Mouse (Mus musculus) forebrain, embryonic 14.5 days (tissue): ENCODE data around the gene Entpd2. TPM values are rescaled to one million over a fixed set of nuclear protein-coding genes. Genes with fewer than 3 reads are reported as not detected.

Experiments
- ATAC-seq: fragments of 200-750 bp; cut with Nextera tagmentation; 2 replicates; pipeline ENCODE4 v1.8.0; 2017; ENCODE audit warnings: mild to moderate bottlenecking, moderate library complexity
- DNase-seq: peaks from one replicate; pipeline ENCODE4 v3.0.0-alpha.2; 2015; ENCODE audit warnings: low spot score
- H3K27ac ChIP-seq: fragments of 300-500 bp; sonication (generic); 2 replicates; pipeline ENCODE4 v1.5.1; 2014; ENCODE audit warnings: low read depth, mild to moderate bottlenecking, control low read depth, low read length, moderate library complexity
- H3K27me3 ChIP-seq: fragments of 300-500 bp; sonication (generic); replicated peaks from 2 replicates; pipeline ENCODE4 v1.6.1; 2014; ENCODE audit warnings: low read length, control low read depth, mixed read lengths; ENCODE audit not compliant: control insufficient read depth, insufficient read depth
- H3K36me3 ChIP-seq: fragments of 300-500 bp; sonication (generic); 2 replicates; pipeline ENCODE4 v1.6.1; 2014; ENCODE audit warnings: low read length, control low read depth; ENCODE audit not compliant: control insufficient read depth, insufficient read depth
- H3K4me1 ChIP-seq: fragments of 300-500 bp; sonication (generic); 2 replicates; pipeline ENCODE4 v1.6.1; 2014; ENCODE audit warnings: antibody characterized with exemption, low read length, control low read depth; ENCODE audit not compliant: control insufficient read depth, insufficient read depth
- H3K4me2 ChIP-seq: fragments of 300-500 bp; sonication (generic); 2 replicates; pipeline ENCODE4 v1.6.1; 2014; ENCODE audit warnings: mild to moderate bottlenecking, control low read depth, low read length
- H3K4me3 ChIP-seq: fragments of 300-500 bp; sonication (generic); 2 replicates; pipeline ENCODE4 v1.5.1; 2014; ENCODE audit warnings: low read depth, low read length, control low read depth
- H3K9ac ChIP-seq: fragments of 300-500 bp; sonication (generic); 2 replicates; pipeline ENCODE4 v1.6.1; 2014; ENCODE audit warnings: mild to moderate bottlenecking, low read length, control low read depth, moderate library complexity
- H3K9me3 ChIP-seq: fragments of 300-500 bp; sonication (generic); replicated peaks from 2 replicates; pipeline ENCODE4 v1.6.1; 2016; ENCODE audit warnings: low read length, control low read depth, mixed read lengths; ENCODE audit not compliant: control insufficient read depth
- WGBS: fragments of 180-500 bp; shearing (Covaris S2); extraction: QIAGEN DNeasy Blood & Tissue Kit; methylation state at CpG from one replicate; pipeline ENCODE4 v1.1.7; 2014; 5-methylcytosine and 5-hydroxymethylcytosine counted together
- polyA plus RNA-seq: library from polyadenylated mRNA; unstranded; fragments of >200 nt; fragmentation: Nextera tagmentation; extraction: Ambion mirVana; gene quantifications from 2 replicates; pipeline ENCODE4 v1.2.1, GENCODE M21; 2014

The Entpd2 gene
- polyA plus RNA-seq, 1 experiment from 2014 or later: 1.9 TPM

- Histone ChIP-seq H3K27ac (no peak overlapping the region), H3K9ac (no peak overlapping the region), H3K27me3 (no peaks in the 10 kb centered on the region), H3K4me2 (no peak overlapping the region), H3K36me3 (peaks cover 32% of the 10 kb centered on the region), H3K9me3 (no peaks in the 10 kb centered on the region), H3K4me3 (no peak overlapping the region), H3K4me1 (peaks cover 10% of the 10 kb centered on the region)
- ATAC-seq (no peak), DNase-seq (peak; percentile 71)
- WGBS: 67% methylated on average over 4 of the region's 4 CpGs
Observed at GRCm38 (mm10) chr2:25376589-25376988, 19.1 kb upstream of the Entpd2 start.

GRCm38 (mm10) chr2:25384492-25384891, 11.2 kb upstream of the Entpd2 start:
- Histone ChIP-seq H3K27me3 (no peaks in the 10 kb centered on the region), H3K9me3 (no peaks in the 10 kb centered on the region), H3K4me2 (no peak overlapping the region), H3K9ac (no peak overlapping the region), H3K36me3 (no peaks in the 10 kb centered on the region), H3K4me1 (no peaks in the 10 kb centered on the region), H3K27ac (no peak overlapping the region), H3K4me3 (no peak overlapping the region)
- 88% methylated on average over 5 of the region's 5 CpGs for WGBS
- DNase-seq (no peak), ATAC-seq (no peak)

- DNase-seq (no peak), ATAC-seq (no peak)
- H3K36me3 ChIP-seq: no peaks in the 10 kb centered on the region
- no peak overlapping the region for H3K9ac ChIP-seq
- H3K4me3 ChIP-seq: no peak overlapping the region
- no peak overlapping the region for H3K27ac ChIP-seq
- H3K4me2 ChIP-seq: no peak overlapping the region
- peaks cover 15% of the 10 kb centered on the region for H3K27me3 ChIP-seq
- peaks cover 8% of the 10 kb centered on the region for H3K4me1 ChIP-seq
- 80% methylated on average over 5 of the region's 5 CpGs for whole genome bisulfite sequencing
- H3K9me3 ChIP-seq: no peaks in the 10 kb centered on the region
Observed at GRCm38 (mm10) chr2:25391266-25391665, 4.4 kb upstream of the Entpd2 start.

GRCm38 (mm10) chr2:25394281-25395221, 1.1 kb upstream of the Entpd2 start:
- 15% methylated on average over 3 of the region's 3 CpGs for WGBS

GRCm38 (mm10) chr2:25396597-25396983, 916 bp downstream of the Entpd2 start:
- Histone ChIP-seq H3K27me3 (peaks cover 51% of the 10 kb centered on the region), H3K4me2 (peak overlapping the region; percentile 56; the same call in 1 of the 2 replicates), H3K4me3 (no peak overlapping the region), H3K27ac (no peak overlapping the region), H3K36me3 (no peaks in the 10 kb centered on the region), H3K4me1 (peaks cover 8% of the 10 kb centered on the region), H3K9ac (no peak overlapping the region), H3K9me3 (no peaks in the 10 kb centered on the region)
- ATAC-seq (no peak), DNase-seq (no peak)
- WGBS: 32% methylated on average over 3 of the region's 3 CpGs

More at GRCm38 (mm10) chr2:25394281-25395221, 1.1 kb upstream of the Entpd2 start:
- H3K9me3 ChIP-seq: no peaks in the 10 kb centered on the region
- H3K27me3 ChIP-seq: peaks cover 40% of the 10 kb centered on the region
- no peaks in the 10 kb centered on the region for H3K36me3 ChIP-seq
- no peak overlapping the region for H3K9ac ChIP-seq
- peaks cover 8% of the 10 kb centered on the region for H3K4me1 ChIP-seq
- DNase-seq (peak; percentile 71), ATAC-seq (peak; percentile 47; the same call in 1 of the 2 replicates)
- H3K4me3 ChIP-seq: no peak overlapping the region
- no peak overlapping the region for H3K27ac ChIP-seq
- H3K4me2 ChIP-seq: no peak overlapping the region

- no peak overlapping the region for H3K4me3 ChIP-seq
- WGBS: 65% methylated on average over 1 of the region's 1 CpGs
- ATAC-seq (no peak), DNase-seq (no peak)
- peaks cover 51% of the 10 kb centered on the region for H3K27me3 ChIP-seq
- H3K4me1 ChIP-seq: peaks cover 8% of the 10 kb centered on the region
- no peak overlapping the region for H3K9ac ChIP-seq
- no peaks in the 10 kb centered on the region for H3K9me3 ChIP-seq
- H3K36me3 ChIP-seq: no peaks in the 10 kb centered on the region
- H3K4me2 ChIP-seq: no peak overlapping the region
- no peak overlapping the region for H3K27ac ChIP-seq
Observed at GRCm38 (mm10) chr2:25397010-25397409, 1.3 kb downstream of the Entpd2 start.

GRCm38 (mm10) chr2:25398065-25398464, 2.4 kb downstream of the Entpd2 start:
- peaks cover 51% of the 10 kb centered on the region for H3K27me3 ChIP-seq
- WGBS: 95% methylated on average over 7 of the region's 7 CpGs
- H3K9ac ChIP-seq: no peak overlapping the region
- H3K36me3 ChIP-seq: no peaks in the 10 kb centered on the region
- DNase-seq (no peak), ATAC-seq (no peak)
- no peak overlapping the region for H3K4me3 ChIP-seq
- H3K9me3 ChIP-seq: no peaks in the 10 kb centered on the region
- peaks cover 8% of the 10 kb centered on the region for H3K4me1 ChIP-seq
- H3K4me2 ChIP-seq: no peak overlapping the region
- no peak overlapping the region for H3K27ac ChIP-seq

GRCm38 (mm10) chr2:25399051-25399450, 3.4 kb downstream of the Entpd2 start, which contains the start of gene Npdc1:
Gene Npdc1 (plus strand): TSS chr2:25399351.
- Histone ChIP-seq H3K27me3 (peaks cover 51% of the 10 kb centered on the region), H3K27ac (no peak within 1 kb of the TSS), H3K9me3 (no peaks in the 10 kb centered on the region), H3K36me3 (no peaks in the 10 kb centered on the region), H3K4me1 (peaks cover 10% of the 10 kb centered on the region), H3K4me2 (no peak within 1 kb of the TSS), H3K4me3 (no peak within 1 kb of the TSS), H3K9ac (no peak within 1 kb of the TSS; the same call in 1 of the 2 replicates)
- ATAC-seq (no peak), DNase-seq (no peak)
- WGBS: 60% methylated on average over 8 of the region's 8 CpGs

- peaks cover 45% of the 10 kb centered on the region for H3K27me3 ChIP-seq
- H3K4me3 ChIP-seq: peak overlapping the region; percentile 26
Observed at GRCm38 (mm10) chr2:25400291-25400690, 4.6 kb downstream of the Entpd2 start.

More at GRCm38 (mm10) chr2:25400291-25400690, 4.6 kb downstream of the Entpd2 start:
- DNase-seq (no peak), ATAC-seq (no peak)
- H3K27ac ChIP-seq: no peak overlapping the region
- peak overlapping the region; percentile 54 for H3K9ac ChIP-seq
- no peaks in the 10 kb centered on the region for H3K36me3 ChIP-seq
- peak overlapping the region; percentile 54 for H3K4me2 ChIP-seq
- WGBS: 21% methylated on average over 16 of the region's 16 CpGs
- H3K4me1 ChIP-seq: peaks cover 14% of the 10 kb centered on the region
- no peaks in the 10 kb centered on the region for H3K9me3 ChIP-seq
